In genomic region chr4:63151127-63151526, GRCm38 (mm10) we compare ENCODE assay signal across 18 mouse cellular contexts. TPM values are rescaled to one million over a fixed set of nuclear protein-coding genes. Genes with fewer than 3 reads are reported as not detected.
A peak's percentile ranks its signal among the peaks of the same experiment; 100 is the strongest.
DNase-seq lines count a peak whose midpoint lies in the region; ATAC-seq lines count a peak whose summit lies in the region.
"Had no signal": no experiment of that assay in that cellular context is flagged by ENCODE, and none has a peak within 500 bp of the region (broad histone marks: within the 10 kb centered on the region; RNA-seq: fewer than 3 reads in every experiment).

No protein-coding gene starts in this region.

- no peak overlapping the region for H3K4me2 ChIP-seq in midbrain, embryonic 11.5 days
- H3K4me2 ChIP-seq: limb, embryonic 15.5 days had no signal

- peak; percentile 94 for DNase-seq in heart, adult 11 months
- DNase-seq in heart, postnatal 10 days: no peak
- DNase-seq in c-Kit-positive CD71-negative TER-119-negative erythroid progenitor cells, embryonic 14.5 days (ENCODE audit: low read depth): peak; percentile 8
- peak; percentile 16 to 21 for DNase-seq in layer of hippocampus, postnatal 10 days (ENCODE audit: low spot score in 2 of 2)
- no peak for DNase-seq in cerebellum, adult 9-11 months
- no peak for DNase-seq in midbrain, embryonic 11.5 days (ENCODE audit: low spot score, missing footprints)
- DNase-seq: cerebellum, adult 2 months; heart, postnatal 14 days; right cerebral cortex, postnatal 14 days had no signal

- H3K27ac ChIP-seq in midbrain, embryonic 11.5 days (ENCODE audit: low read depth, low read length): no peak overlapping the region
- H3K27ac ChIP-seq: hindbrain, postnatal 0 days; limb, embryonic 15.5 days; midbrain, embryonic 10.5 days had no signal

- no peak overlapping the region for H3K4me3 ChIP-seq in midbrain, embryonic 11.5 days (ENCODE audit: low read depth, low read length)
- H3K4me3 ChIP-seq: limb, embryonic 15.5 days; midbrain, embryonic 10.5 days had no signal

- H3K36me3 ChIP-seq in midbrain, embryonic 11.5 days (ENCODE audit: control insufficient read depth, insufficient read depth, low read length): no peaks in the 10 kb centered on the region
- H3K36me3 ChIP-seq: G1E; limb, embryonic 15.5 days; midbrain, embryonic 10.5 days had no signal

- no peaks in the 10 kb centered on the region for H3K4me1 ChIP-seq in midbrain, embryonic 11.5 days (ENCODE audit: control insufficient read depth, insufficient read depth, low read length)
- H3K4me1 ChIP-seq: midbrain, embryonic 10.5 days had no signal

- ATAC-seq in megakaryocyte, adult 5-6 weeks (ENCODE audit: poor library complexity, severe bottlenecking): peak; percentile 91
- ATAC-seq in midbrain, embryonic 11.5 days (ENCODE audit: low FRiP score): no peak
- ATAC-seq: hindbrain, postnatal 0 days had no signal

- intact Hi-C loops in heart, postnatal 10 days (cut with DNase I): no loop called here

- no peaks in the 10 kb centered on the region for H3K27me3 ChIP-seq in midbrain, embryonic 11.5 days (ENCODE audit: control insufficient read depth, insufficient read depth, low read length)
- H3K27me3 ChIP-seq: limb, embryonic 15.5 days had no signal

- no peaks in the 10 kb centered on the region for H3K9me3 ChIP-seq in midbrain, embryonic 11.5 days (ENCODE audit: control insufficient read depth, low read length)
- H3K9me3 ChIP-seq: limb, embryonic 15.5 days had no signal

- 91% methylated on average over 6 of the region's 6 CpGs for WGBS in midbrain, embryonic 11.5 days

- no peak overlapping the region for H3K9ac ChIP-seq in midbrain, embryonic 11.5 days (ENCODE audit: low read length)
- H3K9ac ChIP-seq: limb, embryonic 15.5 days had no signal

RNA-seq across cellular contexts. Expression of gene Ambp, which starts 3.5 kb away (rescaled TPM):
- total RNA-seq in heart, postnatal 10 days (2021): not detected
- not detected for total RNA-seq in layer of hippocampus, postnatal 10 days (2021)
- not detected in 2 replicates for total RNA-seq in megakaryocyte, adult 5-6 weeks (2015)
- not detected in 2 replicates for total RNA-seq in megakaryocyte, adult 5-6 weeks (2017)
- not detected in 2 replicates for polyA plus RNA-seq in midbrain, embryonic 11.5 days (2014; fragmentation: Nextera tagmentation; extraction: Ambion mirVana)
- total RNA-seq: G1E; heart, adult 8-10 months; heart, postnatal 14 days; hindbrain, postnatal 0 days had no signal
- polyA plus RNA-seq: C2C12; cerebellum, adult 2 months; G1E; hindbrain, postnatal 0 days; midbrain, embryonic 10.5 days had no signal

RNA-seq across cellular contexts. Expression of gene Kif12, which starts 20.8 kb away (rescaled TPM):
- total RNA-seq in heart, postnatal 10 days (2021): not detected
- total RNA-seq in layer of hippocampus, postnatal 10 days (2021): not detected
- not detected in 2 replicates for total RNA-seq in megakaryocyte, adult 5-6 weeks (2015)
- total RNA-seq in megakaryocyte, adult 5-6 weeks (2017): not detected in 2 replicates
- polyA plus RNA-seq in midbrain, embryonic 11.5 days (2014; fragmentation: Nextera tagmentation; extraction: Ambion mirVana): not detected in 2 replicates
- total RNA-seq: G1E; gastrocnemius, adult 18-20 months; heart, adult 8-10 months; heart, postnatal 14 days had no signal
- polyA plus RNA-seq: C2C12; cerebellum, adult 2 months; embryonic facial prominence, embryonic 11.5 days; G1E; midbrain, embryonic 10.5 days had no signal

Comparison
In these comparisons a context has a peak if more than half of its experiments do, and no peak if none do; other contexts are left out.
1. DNase-seq: peak in heart, adult 11 months (single experiment), c-Kit-positive CD71-negative TER-119-negative erythroid progenitor cells, embryonic 14.5 days (single experiment) and layer of hippocampus, postnatal 10 days (2 of 2); none in heart, postnatal 10 days (0 of 2), cerebellum, adult 9-11 months (single experiment) and midbrain, embryonic 11.5 days (single experiment).